Mouse (Mus musculus) stomach, postnatal 0 days (tissue): ENCODE measurements at regions not wholly inside any gene's neighbourhood (a gene's known extent, or its start where the extent isn't known, plus 50 kb on each side); places are given as distances from the start of the nearest gene placed in this dataset.

Experiments used
- CTCF ChIP-seq: IDR thresholded peaks from 2 replicates; pipeline ENCODE4 v1.5.1; 2016; ENCODE audit warnings: antibody characterized with exemption, low read depth, mild to moderate bottlenecking, moderate library complexity
- EP300 ChIP-seq: optimal IDR thresholded peaks from 2 replicates; pipeline ENCODE3; 2016; ENCODE audit warnings: antibody characterized with exemption

- TF ChIP-seq CTCF (peak; percentile 84), EP300 (no peak)
Measured at GRCm38 (mm10) chr14:37238632-37239032, 103.6 kb upstream of the Ghitm start.
